Mouse (Mus musculus) lung, postnatal 25 days (tissue): Measurements from ENCODE around the gene Wfs1.
"Not testable (repeated sequence)": the region's sequence is repeated elsewhere in the genome, so short reads cannot be mapped to it uniquely, and the experiment has no call there.

Experiments used
- DNase-seq: peaks from one replicate; pipeline ENCODE4 v3.0.0; 2022; ENCODE audit warnings: low spot score

Gene Wfs1

DNA sequence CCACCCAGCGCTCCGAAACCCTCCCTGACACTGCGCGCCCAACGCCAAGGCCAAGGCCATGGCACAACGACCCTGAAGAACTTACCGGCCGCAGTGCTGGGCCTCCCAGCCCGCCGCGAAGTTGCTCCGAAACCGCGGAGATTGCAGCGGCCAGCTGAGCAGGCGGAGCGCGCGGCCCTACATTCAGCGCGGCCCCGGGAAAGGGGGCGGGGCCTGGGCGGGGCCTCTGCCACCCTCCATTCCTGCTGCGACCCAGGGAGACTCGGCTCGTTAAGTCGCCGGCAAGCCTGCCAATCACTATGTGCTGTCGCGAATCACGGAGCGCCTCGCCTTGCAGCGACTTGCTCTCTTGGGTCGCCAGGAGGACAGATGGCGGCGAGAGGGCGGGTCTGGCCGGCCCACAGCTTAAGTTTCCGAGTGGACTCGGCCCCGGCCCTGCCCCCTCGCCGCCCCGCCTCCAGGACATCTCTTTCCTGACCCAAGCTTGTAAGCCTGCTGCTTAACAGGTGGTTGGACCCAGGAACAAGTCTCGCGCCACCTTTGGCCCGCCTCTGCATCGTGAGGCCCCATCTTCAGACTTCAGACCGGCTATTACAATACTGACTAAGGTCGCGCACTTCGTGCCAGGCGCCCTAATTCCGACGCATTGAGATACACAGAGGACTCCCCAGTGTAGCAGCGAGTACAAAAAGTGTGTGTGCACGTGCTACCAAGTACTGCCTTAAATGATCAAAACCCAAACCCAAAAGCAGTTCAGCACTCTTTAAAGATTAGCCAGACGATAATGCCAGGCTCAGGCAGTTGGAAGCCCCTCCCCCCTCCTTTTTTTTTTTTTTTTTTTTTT, at the start of gene Wfs1:
Gene Wfs1, minus strand, starts transcription at position 425 of the 844 bp plus-strand sequence.
- DNase-seq = peak; percentile 99

DNA sequence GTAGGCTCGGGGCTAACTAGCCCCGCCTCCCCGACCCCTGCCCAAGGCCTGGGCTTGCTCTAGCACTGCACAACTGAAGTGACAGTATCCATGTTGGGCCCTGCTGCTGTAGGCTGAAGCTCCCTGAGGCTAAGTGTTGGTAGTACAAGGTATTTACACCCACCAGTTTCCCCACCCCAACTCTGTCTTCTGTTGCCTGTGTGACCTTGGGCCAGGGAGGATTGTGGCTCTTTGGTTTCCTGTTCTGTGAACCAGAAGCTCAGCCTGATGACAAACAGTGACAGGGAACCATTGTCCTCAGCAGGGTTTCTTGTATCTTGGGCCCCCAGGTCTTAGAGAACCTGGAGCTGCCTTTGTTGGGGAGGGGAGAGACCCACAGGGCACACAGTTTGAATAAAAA, 47.9 kb upstream of the Wfs1 start:
- DNase-seq = no peak

DNA sequence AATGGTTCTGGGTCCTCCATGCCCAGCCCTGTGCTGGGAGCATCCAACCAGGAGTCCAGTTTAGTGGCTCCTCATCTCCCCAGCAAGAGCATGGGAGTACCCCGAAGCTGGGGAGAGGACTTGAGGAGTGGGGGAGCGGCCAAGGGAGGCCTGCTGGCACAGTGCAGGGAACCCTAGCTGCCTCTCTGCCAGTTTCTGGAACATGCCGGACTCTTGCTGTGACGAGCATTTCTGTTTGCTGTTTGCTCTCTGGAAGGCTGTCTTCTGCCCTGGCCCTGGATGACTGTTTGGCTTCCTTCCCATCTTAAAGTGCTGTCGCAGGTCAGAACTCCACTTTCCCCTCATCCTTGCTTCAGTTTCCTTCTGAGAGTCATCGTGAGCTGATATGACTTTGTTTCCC, 46.9 kb upstream of the Wfs1 start:
- no peak for DNase-seq

DNA sequence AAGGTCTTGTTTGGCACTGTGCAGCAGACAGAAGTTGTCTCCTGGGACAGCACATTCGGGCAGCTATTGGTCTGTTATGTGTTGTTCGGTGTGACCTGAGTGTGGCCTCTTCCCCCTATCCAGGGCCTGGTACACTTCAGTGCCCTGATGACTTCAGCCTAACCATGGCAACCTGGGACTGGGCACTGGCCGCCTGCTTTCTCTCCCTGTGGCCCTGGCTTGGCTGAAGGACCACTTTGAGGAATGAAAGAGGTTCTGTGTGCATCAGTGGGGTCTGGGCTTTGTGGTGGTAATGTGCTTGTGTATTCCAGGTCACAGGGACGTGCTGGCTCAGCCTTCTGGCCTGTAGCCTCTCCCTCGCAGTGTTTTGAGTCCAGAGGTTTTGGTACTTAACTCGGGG, 46.2 kb upstream of the Wfs1 start:
- no peak for DNase-seq

DNA sequence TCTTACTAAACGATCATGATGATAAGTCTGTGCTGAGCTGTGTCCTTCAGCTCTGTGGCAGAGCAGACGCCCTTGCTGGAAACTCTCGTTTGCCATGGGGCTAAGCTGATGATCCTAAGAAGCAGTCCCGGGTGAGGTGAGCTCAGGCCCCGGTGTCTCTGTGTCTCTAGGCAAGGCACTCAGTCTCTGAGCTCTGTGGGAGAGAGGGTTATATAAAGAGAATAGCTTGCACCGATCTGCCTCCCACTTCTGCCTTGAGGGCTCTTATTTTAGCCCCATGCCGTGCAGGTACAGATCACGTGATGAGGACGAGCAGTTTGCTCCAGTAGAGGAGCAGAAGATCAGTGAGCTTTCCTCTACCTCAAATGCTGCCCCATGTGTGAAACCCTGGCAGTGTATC, 41.7 kb upstream of the Wfs1 start:
- no peak for DNase-seq

DNA sequence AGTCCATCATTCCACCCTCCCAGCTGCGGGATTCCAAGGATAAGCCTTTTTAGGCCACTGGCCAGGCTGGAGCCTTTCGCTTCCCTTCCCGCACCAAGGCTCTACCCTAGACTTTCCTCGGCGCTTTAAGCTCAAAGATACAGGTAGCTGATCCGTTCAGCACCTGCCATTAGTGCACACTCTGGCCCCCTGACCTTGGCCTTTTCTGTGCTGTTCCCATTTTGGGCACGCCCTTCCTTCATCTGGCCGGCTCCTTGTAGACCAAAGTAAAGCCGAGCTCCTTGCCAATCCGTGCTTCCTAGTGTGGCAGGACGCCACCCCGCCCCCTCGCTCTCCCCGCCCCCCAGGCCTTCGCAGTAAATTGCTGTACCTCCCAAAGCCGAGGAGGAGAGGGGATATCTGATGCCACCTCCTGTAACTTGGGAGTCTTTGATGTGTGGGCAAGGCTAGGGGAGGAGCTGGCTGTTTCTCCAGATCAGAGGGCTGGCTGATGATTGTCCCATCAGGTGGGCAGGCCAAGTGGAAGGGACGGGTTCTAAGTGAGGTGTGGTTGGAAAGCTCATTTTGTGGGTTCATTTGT, 40.4 kb upstream of the Wfs1 start:
- no peak for DNase-seq

DNA sequence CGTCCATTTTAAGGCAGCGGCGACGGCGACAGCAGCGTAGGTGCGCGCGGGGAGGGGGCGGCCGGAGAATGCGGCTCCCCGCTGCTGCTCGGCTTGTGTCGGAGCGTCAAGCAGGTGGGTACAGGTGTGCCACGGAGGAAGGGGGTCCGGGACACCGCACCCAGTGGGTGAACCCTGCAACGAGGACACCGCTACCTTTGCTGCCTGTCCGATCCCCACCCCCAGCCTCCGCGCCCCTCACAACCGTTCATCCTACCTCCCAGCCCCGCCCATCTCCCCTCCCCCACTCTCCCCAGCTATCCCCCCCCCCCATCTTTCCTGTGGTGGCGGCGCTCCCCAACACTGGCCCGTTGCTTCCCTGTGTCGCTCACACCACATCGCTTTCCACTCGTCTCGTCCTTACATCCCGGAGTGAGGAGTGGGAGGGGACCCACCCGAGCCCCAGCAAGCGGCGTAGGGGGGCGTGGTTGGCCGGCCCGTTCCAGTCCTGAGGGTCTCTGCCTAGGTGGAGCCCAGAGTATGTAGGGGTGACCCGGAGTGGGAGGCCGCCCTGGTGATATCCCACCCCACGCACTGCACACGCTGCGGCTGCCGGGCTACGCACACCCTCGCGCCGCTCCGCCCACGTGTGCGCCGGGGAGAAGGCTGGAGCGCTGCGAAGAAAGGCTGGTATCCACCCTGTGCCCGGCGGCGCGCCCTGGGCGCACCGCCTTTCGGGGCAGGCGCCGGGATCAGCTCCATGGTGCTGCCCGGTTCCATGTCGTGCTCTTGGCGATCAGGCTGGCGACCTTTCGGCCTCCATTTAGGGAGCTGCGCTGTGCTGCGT, 39.7 kb upstream of the Wfs1 start:
- DNase-seq = no peak

DNA sequence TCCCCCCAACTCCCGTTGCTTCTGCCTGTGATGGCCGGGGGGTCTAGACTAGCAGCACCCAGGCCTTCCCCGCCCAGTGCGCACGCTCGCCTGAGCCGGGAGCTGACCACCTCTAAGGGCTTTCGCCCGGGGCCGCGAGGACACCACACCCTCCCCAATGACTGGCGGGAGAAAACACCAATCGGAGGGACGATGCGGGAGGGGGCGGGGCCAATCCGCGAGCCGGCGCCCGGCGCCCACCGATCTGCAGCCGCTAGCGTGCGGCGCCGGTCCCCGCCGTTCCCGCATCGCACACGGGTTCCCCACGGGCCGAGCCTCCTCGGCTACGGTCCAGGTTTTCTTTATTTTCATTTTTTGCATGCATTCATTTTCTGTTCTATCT, 39.1 kb upstream of the Wfs1 start:
- peak; percentile 27 for DNase-seq

DNA sequence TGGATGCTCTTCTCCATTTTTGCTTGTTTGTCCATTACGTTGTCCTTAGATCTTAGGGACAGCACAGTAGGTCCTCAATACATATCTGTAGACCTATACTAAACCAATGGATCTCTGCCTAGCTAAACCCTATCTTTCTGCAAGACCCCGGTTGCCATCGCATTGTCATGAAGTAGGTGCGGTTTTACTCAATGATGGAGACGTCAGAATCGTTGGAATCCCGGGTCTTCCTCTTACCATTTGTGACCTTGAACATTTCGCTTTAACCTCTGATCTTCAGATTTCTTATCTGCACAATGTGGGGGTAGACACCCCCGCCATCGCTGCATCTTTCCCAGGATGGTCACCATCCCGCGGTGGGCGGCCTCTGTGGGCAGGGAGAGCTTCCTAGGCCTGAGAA, 38.7 kb upstream of the Wfs1 start:
- no peak for DNase-seq

DNA sequence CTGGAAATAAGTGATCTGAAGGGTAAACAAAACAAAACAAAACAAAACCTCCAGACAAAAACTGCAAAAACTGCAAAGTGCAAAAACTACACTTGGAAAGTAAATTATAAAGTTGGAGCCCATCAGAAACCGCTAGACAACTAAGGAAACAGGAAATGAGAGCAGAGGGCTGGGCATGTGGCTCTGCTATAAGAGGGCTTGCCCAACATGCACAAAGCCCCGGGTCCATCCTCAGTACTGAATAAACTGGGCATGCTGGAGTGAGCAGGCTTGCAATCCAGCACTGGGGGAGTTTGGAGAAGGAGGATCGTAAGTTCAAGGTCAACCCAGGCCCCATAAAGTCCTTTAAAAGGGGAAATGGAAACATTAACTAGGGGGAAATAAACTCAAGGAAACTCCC, 28.2 kb upstream of the Wfs1 start:
- DNase-seq = no peak

DNA sequence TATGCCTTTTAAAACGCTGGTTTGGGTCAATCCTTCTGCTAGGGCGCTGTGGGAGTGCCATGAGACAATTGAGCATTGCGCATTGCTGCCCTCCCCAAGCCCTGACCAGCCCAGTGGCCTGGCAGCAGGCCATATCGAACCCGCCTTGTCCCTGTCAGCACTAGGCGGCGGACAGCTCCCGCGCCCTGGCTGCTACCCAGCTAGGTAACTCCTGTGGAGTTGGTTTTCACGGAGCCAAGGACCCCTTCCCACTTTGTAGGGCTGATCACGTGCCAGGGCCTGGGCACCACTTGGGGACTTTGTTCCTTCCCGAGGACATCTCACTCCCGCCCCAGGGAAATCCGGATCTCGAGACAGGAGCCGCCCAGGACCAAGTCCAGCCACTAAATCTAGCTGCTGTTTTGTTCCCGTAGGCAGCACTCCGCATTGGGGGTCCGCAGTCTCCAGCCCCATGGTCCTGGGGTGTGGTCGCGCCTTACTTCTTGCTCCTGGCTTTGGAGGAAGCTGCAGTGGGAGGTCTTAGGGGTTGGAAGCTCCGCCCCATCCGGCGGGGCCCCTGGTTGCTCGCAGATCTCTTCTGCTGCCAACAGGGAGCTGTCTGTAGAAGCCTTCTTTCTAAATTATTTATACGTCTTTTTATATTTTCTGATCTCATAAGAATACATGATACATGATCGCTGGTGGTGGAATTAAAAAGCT, 26.8 kb upstream of the Wfs1 start:
- no peak for DNase-seq

DNA sequence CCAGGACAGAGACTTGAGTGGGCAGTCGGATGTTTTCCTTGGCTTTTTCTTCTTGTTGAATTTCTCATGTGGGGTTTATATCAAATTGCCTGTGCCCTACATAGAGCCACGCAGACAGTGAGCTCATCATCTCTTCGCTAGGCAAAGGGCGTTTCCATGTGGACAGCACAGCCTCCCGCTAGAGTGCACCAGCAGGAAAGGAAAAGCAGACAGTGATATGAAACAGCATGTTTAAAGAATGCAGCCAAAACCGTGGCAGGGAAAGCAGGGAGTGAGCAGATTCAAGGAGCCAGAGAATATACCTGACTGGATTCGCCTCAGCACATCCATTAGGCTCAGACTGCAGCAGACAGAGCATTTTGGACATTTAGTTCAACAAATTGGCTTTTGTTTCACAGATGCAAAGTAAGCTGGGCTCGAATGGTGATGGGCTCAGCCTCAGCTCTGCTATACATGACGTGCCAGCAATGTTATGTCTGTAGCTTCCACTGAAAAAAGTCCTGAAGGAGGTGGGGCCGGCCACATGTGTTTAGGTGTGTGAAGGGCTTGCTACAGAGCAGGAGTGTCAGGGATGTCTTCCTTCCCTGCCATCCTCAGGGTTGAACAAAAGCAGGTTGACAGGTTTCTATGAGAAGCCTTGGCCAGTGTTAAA, 21.8 kb upstream of the Wfs1 start:
- no peak for DNase-seq

DNA sequence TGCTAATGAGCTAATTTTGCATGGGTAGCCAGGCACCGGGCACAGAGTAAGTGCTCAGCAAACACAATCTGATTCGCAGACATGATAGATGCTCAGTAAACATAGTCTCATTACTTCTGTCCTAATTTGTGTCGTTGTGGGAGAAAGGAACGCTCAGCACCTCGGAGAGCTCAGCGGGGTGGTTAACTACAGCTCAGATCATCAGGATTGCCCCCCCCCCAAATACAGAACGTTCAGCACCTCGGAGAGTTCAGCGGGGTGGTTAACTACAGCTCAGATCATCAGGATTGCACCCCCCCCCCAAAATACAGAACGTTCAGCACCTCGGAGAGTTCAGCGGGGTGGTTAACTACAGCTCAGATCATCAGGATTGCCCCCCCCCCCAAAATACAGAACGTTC, 20.8 kb upstream of the Wfs1 start:
- not testable (repeated sequence) for DNase-seq

DNA sequence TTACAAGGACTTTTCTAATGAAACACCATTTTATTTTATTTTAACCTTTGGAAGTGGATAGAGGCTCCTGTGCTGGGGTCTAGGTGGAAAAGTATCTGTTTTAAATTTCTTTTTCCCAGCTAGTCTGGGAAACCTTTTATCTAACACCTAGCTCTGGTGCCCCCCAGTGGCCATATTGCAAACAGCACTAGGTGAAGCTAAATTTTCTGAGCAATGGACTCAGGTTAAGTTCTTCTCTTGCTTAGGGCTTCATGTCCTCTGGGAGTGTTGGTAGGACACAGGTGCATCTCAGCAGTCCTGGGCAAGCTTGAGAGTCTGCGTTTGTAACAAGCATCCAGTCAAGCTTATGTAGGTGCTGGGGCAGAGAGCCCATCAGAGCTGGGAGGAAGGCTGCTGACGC, 13.0 kb upstream of the Wfs1 start:
- peak; percentile 62 for DNase-seq

DNA sequence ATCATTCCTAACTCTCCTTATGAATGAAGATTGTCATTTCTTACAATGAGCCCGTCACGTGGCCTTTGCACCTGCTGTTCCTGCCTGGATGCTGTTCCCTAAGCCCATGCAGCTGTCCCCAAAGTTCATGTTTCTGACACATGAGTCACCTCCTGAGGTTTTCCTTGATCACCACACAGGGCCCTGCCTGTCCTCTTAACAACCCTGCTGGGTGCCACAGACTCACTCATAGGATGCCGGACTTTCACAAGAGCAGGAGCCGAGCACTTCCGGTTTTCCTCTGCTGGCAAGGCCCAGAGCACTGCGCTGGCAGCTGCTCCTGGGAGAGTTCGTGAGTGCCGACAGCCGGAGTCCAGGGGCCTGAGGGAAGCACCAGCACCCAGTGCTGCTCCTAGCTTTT, 12.0 kb upstream of the Wfs1 start:
- no peak for DNase-seq

DNA sequence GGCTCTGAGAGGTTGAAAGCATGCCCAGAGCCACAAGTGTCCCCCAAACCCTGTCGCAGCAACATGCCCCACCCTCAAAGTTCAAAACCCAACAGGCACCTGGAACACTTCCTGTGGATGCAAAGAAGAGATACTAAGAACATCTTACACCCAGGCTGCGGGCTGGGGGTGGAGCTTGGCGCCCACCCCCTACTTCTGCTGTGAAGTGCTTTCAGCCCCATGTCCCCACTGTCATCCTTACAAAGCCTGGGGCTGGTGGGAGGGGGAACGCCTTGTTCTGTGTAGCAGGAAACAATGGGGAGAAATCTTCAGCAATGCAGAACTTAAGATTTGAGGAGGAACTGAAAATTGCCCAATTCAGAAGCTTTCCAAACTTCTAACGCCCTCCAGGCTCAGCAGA, 9.0 kb upstream of the Wfs1 start:
- peak; percentile 14 for DNase-seq

DNA sequence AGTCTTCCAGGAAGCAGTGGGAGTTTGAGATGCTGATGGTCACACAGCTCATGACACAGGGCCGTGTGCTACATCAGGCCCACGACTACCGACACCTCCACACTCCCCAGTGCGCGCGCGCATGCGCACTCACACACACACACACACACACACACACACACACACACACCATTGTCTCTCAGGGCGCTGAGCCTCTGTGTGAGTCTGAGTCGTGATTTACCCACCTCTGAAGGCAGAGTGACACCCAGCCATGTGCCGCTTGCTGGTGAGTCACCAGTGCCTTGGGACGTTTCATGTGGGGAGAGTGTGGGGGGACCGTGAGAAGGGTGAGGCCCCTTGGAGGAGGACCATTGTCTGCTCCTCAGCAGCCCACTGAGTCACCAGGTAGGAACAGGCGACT, 7.4 kb upstream of the Wfs1 start:
- no peak for DNase-seq

DNA sequence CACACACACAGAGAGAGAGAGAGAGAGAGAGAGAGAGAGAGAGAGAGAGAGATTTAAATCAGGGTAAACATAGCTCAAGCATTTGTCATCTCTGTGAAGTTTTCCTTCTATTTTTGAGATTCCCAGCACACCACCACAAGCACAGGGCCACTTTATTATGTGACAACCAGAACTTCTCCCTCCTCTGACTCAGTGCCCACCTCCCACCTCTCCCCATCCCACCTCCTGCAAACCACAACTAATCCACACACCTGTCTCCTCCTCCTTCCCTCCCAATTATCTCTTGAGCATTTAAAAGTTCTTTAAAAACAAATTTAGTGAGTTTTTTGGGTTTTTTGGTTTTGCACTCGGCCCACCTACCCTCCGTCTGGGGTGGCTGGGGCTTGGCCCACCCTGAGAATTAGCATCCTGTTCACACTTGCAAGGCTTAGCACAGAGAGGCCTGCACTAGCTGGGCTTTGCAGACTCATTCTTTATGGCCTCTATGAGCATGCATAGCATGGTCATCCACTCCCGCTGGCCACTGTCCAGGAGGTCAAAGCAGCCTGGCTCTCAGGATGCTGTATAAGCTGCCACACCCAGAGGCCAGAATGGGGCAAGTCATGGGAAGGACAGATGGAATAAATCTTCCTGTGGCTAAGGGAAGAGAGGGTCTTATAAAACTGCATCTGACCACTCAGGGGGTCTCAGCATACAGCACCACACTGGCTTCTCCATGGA, 1.8 kb upstream of the Wfs1 start:
- DNase-seq = no peak

DNA sequence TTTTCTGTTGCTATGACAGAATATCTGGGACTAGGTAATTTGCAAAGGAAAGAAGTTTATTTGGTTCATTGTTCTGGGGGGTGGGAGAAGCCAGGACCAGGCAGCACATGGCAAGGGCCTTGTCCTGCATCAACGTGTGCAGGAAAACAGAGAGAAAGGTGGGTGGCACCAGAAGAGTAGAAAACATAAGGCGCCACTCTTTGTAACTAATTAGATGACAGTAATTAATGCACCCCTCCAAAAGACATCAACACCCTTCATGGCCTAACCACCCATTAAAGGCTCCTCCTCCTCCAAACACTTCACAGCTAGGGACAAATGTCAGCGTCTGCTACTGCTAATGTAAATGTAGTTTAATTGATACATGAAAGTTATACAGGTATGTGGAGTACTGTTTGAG, 1.2 kb upstream of the Wfs1 start:
- no peak for DNase-seq

DNA sequence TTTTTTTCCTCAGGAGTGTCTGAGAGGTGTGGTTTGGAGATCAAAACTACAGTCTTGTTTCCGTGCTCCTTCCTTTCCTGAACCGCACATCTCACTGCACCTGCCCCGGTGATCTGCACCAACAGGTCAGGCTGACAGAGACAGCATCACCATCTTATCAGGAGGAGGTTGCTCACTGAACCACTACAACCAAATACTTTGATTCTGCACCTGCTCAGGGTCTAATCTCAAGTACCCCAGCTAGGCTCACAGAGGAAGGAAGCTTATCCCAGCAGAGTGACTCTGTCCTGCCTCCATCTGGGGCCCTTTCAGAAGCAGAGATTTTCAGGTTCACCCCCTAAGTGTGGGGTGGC, 596 bp upstream of the Wfs1 start:
- DNase-seq = no peak

DNA sequence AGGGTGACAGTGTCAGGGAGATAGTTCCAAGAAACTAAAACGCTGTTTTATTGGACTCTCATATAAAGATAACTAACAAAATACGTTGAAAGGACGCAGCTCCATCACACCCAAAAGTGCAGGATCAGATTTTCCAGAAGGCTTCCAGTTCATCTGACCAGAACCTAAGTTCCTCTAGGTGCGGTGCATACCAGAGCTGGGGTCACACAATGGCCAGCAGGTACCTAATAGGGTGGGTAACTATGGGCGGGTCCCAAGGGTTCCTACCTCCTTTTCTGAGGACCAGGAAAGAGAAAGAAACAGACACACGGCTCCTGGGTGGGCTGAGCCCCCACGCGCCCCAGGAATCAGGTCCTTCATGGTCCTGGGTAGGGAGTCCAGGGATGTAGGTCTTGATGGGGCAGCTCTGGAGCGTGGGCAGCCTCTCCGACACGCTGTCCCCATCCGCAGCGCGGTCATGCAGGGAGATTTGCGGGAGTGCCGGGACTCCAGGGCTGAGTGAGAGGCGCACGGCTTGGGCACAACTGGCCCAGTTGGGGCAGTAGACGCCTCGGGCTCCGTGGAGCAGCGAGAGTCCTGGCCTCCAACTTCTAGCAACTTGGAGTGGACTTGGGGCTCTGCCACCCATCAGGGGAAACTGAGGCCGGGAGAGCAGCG, 753 bp downstream of the Wfs1 start:
- DNase-seq = no peak
